Mouse (Mus musculus) ovary, postnatal 10 days (tissue): ENCODE results near the gene Car12.

Experiments used
- DNase-seq: peaks from one replicate; pipeline ENCODE4 v3.0.0; 2022; ENCODE audit warnings: low spot score

The Car12 gene

GRCm38 (mm10) chr9:66713135-66714021, at the start of gene Car12:
Car12 (plus strand) TSS chr9:66713686.
- no peak for DNase-seq

- no peak for DNase-seq
Observed at GRCm38 (mm10) chr9:66663764-66664163, 49.7 kb upstream of the Car12 start.

- no peak for DNase-seq
Observed at GRCm38 (mm10) chr9:66664561-66664960, 48.9 kb upstream of the Car12 start.

- no peak for DNase-seq
Observed at GRCm38 (mm10) chr9:66666153-66666552, 47.3 kb upstream of the Car12 start.

GRCm38 (mm10) chr9:66667046-66667445, 46.4 kb upstream of the Car12 start:
- DNase-seq, result no peak

GRCm38 (mm10) chr9:66667868-66668267, 45.6 kb upstream of the Car12 start:
- no peak for DNase-seq

GRCm38 (mm10) chr9:66669561-66670078, 43.9 kb upstream of the Car12 start:
- no peak for DNase-seq

- DNase-seq, result no peak
Observed at GRCm38 (mm10) chr9:66673771-66674170, 39.7 kb upstream of the Car12 start.

GRCm38 (mm10) chr9:66675566-66675965, 37.9 kb upstream of the Car12 start:
- no peak for DNase-seq

GRCm38 (mm10) chr9:66680102-66680501, 33.4 kb upstream of the Car12 start:
- DNase-seq, result no peak

- DNase-seq, result no peak
Observed at GRCm38 (mm10) chr9:66682822-66683221, 30.7 kb upstream of the Car12 start.

GRCm38 (mm10) chr9:66685730-66686129, 27.8 kb upstream of the Car12 start:
- no peak for DNase-seq

- no peak for DNase-seq
Observed at GRCm38 (mm10) chr9:66687713-66688112, 25.8 kb upstream of the Car12 start.

- no peak for DNase-seq
Observed at GRCm38 (mm10) chr9:66691683-66692305, 21.7 kb upstream of the Car12 start.

- no peak for DNase-seq
Observed at GRCm38 (mm10) chr9:66697355-66698140, 15.9 kb upstream of the Car12 start.

GRCm38 (mm10) chr9:66699748-66700147, 13.7 kb upstream of the Car12 start:
- no peak for DNase-seq

GRCm38 (mm10) chr9:66703002-66703401, 10.5 kb upstream of the Car12 start:
- DNase-seq, result no peak

- no peak for DNase-seq
Observed at GRCm38 (mm10) chr9:66705354-66705753, 8.1 kb upstream of the Car12 start.

- peak; percentile 66 for DNase-seq
Observed at GRCm38 (mm10) chr9:66705766-66706165, 7.7 kb upstream of the Car12 start.

GRCm38 (mm10) chr9:66708054-66708772, 5.3 kb upstream of the Car12 start:
- no peak for DNase-seq

GRCm38 (mm10) chr9:66708816-66709555, 4.5 kb upstream of the Car12 start:
- DNase-seq, result no peak
